Mouse (Mus musculus): ENCODE measurements around the gene Exoc5.

GRCm38 (mm10) chr14:48978971-48979388 lies 87.5 kb downstream of the Exoc5 start:
- TF ChIP-seq CTCF (IDR thresholded peaks at IDR 0.05; ENCODE audit: low read depth) (no peak), EP300 (IDR thresholded peaks at IDR 0.05; ENCODE audit: low read depth) (no peak)

Measured in liver, embryonic 14.5 days (tissue).